Mouse (Mus musculus) c-Kit-positive CD71-positive TER-119-positive erythroid progenitor cells, embryonic 14.5 days (primary cell): ENCODE measurements around the gene Prrg4.
"Not testable (repeated sequence)": the region's sequence is repeated elsewhere in the genome, so short reads cannot be mapped to it uniquely, and the experiment has no call there.

Source experiments
- DNase-seq: peaks from one replicate; pipeline ENCODE4 v3.0.0-alpha.2; 2013; ENCODE audit warnings: low spot score

Prrg4 gene

GRCm38 (mm10) chr2:104841736-104842135, 7.9 kb downstream of the Prrg4 start:
- no peak for DNase-seq

GRCm38 (mm10) chr2:104840974-104841373, 8.7 kb downstream of the Prrg4 start:
- no peak for DNase-seq

DNA sequence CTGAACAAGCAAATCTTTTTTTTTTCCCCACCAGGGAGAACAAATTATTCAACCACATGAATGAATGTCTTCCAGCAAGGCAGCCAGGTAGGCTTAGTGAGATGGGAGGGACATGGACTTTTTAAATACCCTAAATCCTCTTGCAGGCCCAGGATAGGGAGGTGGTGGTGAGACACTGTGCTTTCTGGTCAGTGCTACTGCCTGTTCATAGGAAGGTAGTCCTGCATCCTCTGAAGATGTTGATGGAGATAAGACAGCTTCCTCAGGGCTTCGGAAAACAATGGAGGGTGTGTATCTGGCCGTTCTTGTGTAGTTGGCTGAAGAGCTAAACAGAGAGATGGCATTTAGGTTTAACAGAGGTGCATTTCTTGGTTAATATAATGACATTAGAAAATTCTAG, 17.2 kb downstream of the Prrg4 start:
- DNase-seq, result no peak

DNA sequence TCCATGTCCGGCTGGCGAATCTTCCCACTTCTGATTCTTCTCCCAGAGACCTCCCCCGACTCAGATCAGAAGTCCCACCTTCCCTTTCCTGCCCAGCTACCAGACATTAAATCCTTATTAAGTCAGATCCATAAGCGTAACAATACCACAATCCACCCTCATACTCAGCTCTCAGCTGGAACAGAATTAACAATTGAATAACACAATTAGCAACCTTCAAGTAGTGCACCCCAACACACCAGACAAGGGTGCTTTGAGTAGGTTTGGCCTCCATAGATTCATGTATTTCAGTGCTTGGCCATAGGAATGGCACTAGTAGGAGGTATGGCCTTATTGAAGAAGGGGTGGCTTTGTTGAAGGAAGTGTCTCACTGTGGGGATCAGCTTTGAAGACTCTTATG, 23.5 kb downstream of the Prrg4 start:
- no peak for DNase-seq

GRCm38 (mm10) chr2:104818763-104819162, 30.9 kb downstream of the Prrg4 start:
- not testable (repeated sequence) for DNase-seq

DNA sequence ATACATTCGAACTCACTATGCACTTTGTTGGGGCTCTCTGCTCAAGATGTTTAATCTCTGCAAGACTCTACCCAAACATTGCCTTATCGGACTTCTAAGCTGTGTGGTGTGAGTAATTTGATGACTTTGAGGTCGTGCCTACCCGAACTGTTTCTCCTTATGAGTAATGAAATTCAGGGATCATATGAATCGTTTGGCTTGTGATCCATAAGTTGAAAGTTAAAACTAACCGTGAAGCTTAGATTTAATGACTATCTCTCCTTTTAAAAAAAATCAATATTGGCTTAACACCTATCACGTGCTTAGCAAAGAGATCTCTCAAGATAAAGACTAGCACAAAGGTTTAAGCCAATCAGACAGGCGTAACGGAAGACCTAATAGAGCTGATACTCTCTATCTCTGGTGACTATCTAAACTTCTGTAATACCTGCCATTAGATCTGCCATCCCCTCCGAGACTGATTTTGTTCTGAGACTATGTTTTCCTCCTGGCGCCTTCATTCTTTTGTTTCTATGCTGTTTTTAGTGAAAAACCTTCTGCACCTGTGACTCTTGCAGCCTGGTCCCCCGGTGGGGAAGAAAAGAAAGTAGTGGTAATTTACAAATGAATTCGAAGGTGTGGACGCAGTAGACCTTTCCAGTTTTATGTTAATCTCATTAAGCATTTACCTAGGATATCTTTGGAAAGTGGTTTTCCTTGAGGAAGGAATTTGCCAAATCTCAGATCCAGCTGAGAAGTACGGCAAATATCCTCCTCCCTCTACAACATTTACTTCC, 31.9 kb downstream of the Prrg4 start:
- peak; percentile 12 for DNase-seq

DNA sequence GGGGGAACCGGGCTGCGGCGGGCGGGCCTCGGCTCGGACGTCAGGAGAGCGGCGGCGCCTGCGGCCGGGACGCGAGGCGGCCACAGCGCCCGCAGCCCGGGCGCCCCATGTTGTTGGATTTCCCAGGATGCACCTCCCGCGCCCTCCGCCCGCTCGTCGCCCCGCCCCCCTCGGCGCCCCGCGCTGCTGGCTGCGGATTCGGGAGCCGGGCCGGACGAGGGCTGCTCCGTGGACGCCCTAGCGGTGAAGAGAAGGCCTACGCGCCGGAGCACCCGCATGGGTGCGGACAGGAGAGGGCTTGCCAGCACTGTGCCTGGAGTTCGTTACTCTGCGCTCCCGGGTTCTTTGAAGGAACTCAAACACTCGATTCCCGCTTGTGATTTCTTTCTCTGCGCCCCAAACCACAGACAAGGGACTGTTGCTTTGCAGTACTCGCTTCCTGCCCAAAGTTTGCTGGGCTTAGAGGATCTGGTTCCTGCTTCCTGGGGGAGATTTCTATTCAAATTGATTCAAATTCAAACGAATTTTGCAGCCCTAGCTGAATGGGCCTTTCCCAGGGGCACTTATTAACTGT, 32.7 kb downstream of the Prrg4 start:
- DNase-seq, result peak; percentile 66

- peak; percentile 1 for DNase-seq
These were observed 33.3 kb downstream of the Prrg4 start, which contains the start of gene Qser1 for GRCm38 (mm10) chr2:104816371-104816827. TSS of gene Qser1 (minus strand) at chr2:104816760.

DNA sequence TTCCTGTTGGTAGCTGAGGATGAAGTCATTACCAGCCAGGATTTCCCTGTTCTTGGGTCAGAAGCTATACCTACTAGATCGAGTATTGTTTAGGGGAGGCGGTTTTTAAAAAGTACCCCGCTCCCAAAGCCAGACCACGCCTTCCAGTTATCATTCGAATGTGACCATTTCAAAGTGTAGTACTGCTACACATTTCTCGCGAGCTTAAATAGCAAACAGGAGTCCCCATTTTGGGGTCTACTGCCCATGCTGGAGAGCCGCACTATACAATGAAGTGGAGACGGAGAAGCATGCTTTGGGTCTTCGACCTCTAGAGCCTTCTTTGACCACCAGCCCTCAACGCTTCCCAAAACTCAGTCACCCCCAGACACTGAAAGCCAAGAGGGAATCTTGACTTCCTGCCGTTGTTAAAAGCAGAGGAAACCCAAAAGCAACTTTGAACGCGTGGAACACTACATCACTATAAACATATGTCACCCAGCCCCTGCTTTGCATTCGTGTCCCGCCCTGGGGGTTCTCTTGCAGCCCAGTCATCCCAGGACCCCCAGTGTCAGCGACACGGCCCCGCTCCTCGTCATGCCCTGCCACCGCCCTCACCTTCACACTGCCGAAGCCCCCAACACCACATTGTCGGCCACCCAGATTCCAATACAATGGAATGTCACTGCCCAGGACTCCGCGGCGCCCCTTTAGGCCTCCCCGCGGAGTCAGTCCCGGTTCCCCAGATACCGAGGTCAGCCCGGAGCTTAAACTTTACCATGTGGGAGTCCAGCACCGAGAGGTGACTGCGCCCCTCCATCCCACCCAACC, 33.9 kb downstream of the Prrg4 start:
- peak; percentile 40 for DNase-seq

DNA sequence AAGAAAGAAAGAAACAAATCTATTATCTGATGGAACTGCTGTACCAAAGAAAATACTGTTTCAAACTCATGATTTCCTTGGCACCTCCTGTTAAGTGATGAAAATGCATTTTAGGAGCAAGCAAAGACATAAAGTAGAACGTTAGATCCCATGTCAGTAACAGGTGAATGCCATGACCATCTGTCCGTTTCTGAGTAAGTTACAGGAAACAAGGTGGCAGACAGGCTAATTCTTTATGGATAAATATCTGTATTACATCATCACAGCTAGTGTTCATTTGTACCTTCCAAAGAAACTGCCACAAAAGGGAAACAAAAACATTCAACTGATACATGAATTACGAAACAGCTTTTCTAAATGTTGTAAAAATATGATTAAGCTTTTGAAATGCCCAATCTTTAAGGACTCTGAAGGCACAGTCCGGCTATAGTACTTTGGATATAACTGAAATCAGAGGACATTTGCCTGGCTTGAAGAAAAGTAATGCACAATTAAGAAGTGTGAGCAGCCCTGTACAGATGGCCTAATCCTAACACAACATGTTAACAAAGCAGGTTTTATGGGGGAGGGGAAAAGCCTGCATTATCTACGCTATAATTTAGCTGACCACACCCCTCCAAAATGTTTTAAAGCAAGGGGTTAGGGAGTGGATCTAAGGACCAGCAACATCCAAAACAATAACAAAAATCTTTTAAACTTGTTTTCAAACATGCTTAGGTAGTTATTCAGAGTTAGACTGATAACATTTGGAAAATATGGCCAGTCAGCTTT, 35.3 kb downstream of the Prrg4 start:
- DNase-seq, result peak; percentile 18

DNA sequence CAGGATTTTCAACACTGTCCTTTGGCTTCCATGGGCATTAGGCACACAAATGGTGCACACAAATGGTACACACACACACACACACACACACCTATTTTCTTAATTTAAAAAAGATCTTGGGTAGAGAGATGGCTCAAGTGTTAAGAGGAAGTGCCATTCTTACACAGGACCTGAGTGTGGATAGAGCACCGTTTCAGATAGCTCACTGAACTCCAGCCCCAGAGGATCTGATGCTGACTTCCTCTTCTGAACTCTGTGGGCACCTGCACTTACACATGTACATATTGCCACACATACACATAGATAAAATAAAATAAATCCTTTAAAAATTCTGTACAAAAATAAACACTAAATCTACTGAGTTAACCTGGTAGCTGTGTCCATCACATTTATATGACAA, 44.2 kb downstream of the Prrg4 start:
- no peak for DNase-seq
